Mouse (Mus musculus) mature B cell (primary cell): ENCODE data around the gene Olr1.
"Not testable (repeated sequence)": the region's sequence is repeated elsewhere in the genome, so short reads cannot be mapped to it uniquely, and the experiment has no call there.

Experiments
- in situ Hi-C: fragments of 300-500 bp; cut with MboI; formaldehyde crosslinking; loops from 2 replicates; pipeline ENCODE4 v1.14.3; 2019

Olr1 gene

GRCm38 (mm10) chr6:129512367-129512766 is 5.4 kb upstream of the Olr1 start, which contains the start of gene Tmem52b:
Gene Tmem52b (plus strand): TSS chr6:129512555.
- in situ Hi-C loops, result no loop called here

- in situ Hi-C loops, result no loop called here
Measured at GRCm38 (mm10) chr6:129510120-129510911, 3.4 kb upstream of the Olr1 start.

- in situ Hi-C loops, result no loop called here
Measured at GRCm38 (mm10) chr6:129503471-129503870, 3.5 kb downstream of the Olr1 start.

- in situ Hi-C loops, result not testable (repeated sequence)
Measured at GRCm38 (mm10) chr6:129499516-129499915, 7.4 kb downstream of the Olr1 start.

GRCm38 (mm10) chr6:129497345-129498218 is 9.4 kb downstream of the Olr1 start:
- in situ Hi-C loops, result no loop called here

- in situ Hi-C loops, result no loop called here
Measured at GRCm38 (mm10) chr6:129494924-129495323, 12.0 kb downstream of the Olr1 start.

- in situ Hi-C loops, result no loop called here
Measured at GRCm38 (mm10) chr6:129480089-129480958, 26.6 kb downstream of the Olr1 start.

- in situ Hi-C loops, result no loop called here
Measured at GRCm38 (mm10) chr6:129476404-129477126, 30.4 kb downstream of the Olr1 start.

- in situ Hi-C loops, result no loop called here
Measured at GRCm38 (mm10) chr6:129472627-129473026, 34.3 kb downstream of the Olr1 start.

- in situ Hi-C loops, result no loop called here
Measured at GRCm38 (mm10) chr6:129471386-129471785, 35.6 kb downstream of the Olr1 start.

- in situ Hi-C loops, result no loop called here
Measured at GRCm38 (mm10) chr6:129451411-129452039, 55.4 kb downstream of the Olr1 start, which contains the start of gene Clec1a. Gene Clec1a (minus strand): TSS chr6:129452000.

- in situ Hi-C loops, result no loop called here
Measured at GRCm38 (mm10) chr6:129449743-129450142, 57.2 kb downstream of the Olr1 start.

- in situ Hi-C loops, result no loop called here
Measured at GRCm38 (mm10) chr6:129438033-129438432, 68.9 kb downstream of the Olr1 start.

GRCm38 (mm10) chr6:129436025-129436424 is 70.9 kb downstream of the Olr1 start:
- in situ Hi-C loops, result no loop called here
